Mouse (Mus musculus) heart, adult 2 months (tissue): ENCODE measurements around the gene Dars.

Experiments
- EP300 ChIP-seq: fragments of 200-500 bp; IDR thresholded peaks from 2 replicates; pipeline ENCODE4 v1.6.1; 2011; ENCODE audit warnings: low read depth, low read length, control low read depth; ENCODE audit not compliant: insufficient read depth
- POLR2A ChIP-seq: fragments of 200-500 bp; IDR thresholded peaks from 2 replicates; pipeline ENCODE4 v1.6.1; 2011; ENCODE audit warnings: mild to moderate bottlenecking, low read depth, low read length, control low read depth; ENCODE audit not compliant: insufficient read depth

DNA sequence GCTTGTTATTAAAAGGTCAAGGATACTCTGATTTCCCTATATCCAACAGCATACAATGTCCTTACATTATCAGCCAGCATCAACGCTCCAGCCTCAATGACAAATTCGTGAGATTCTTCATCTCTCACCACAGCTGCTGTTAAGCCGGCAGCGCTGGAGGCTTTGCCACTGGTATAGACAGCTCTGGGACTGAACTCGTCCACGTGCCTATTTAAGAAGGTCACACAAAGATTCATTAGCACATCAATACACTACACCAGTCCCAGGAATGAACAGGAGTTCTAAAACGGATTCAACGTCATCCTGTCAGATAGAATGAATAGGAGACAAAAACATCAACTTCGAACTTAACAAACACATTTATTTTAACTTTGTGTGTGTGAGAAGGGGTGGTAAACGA, 72.9 kb downstream of the Dars start:
- no peak for TF ChIP-seq POLR2A
- TF ChIP-seq EP300: no peak
